Mouse (Mus musculus): ENCODE data around the gene Atp6v1g1. TPM values are rescaled to one million over a fixed set of nuclear protein-coding genes. Genes with fewer than 3 reads are reported as not detected.

Gene Atp6v1g1
- total and polyA plus RNA-seq, 3 experiments, result 78.7 to 143 (median 95.1) TPM

GRCm38 (mm10) chr4:63550908-63551307 lies 6.3 kb downstream of the Atp6v1g1 start:
- H3K36me3 ChIP-seq (replicated peaks in 1 of 2; ENCODE audit: control insufficient read depth in 1 of 2, insufficient read depth in 1 of 2, low read length in 1 of 2), result peaks cover 45 to 81% of the 10 kb centered on the region in 2 experiments
- TF ChIP-seq ELF1 (IDR thresholded peaks at IDR 0.05; ENCODE audit: low read depth, low read length), result no peak
- no peak for TF ChIP-seq RCOR1 (conservative IDR thresholded peaks at IDR 0.05; ENCODE audit: low read depth, low read length)
- TF ChIP-seq IRF4 (IDR thresholded peaks at IDR 0.05; ENCODE audit: low read depth, low read length), result no peak
- no peak for TF ChIP-seq ZNF384 (IDR thresholded peaks at IDR 0.05; ENCODE audit: low read depth, low read length)
- no peak for TF ChIP-seq ETS1 (conservative IDR thresholded peaks at IDR 0.05; ENCODE audit: low read depth, low read length)
- no peak overlapping the region for H3K4me2 ChIP-seq (ENCODE audit: insufficient read depth, low read depth, poor library complexity, severe bottlenecking)
- H3K4me3 ChIP-seq (replicated peaks in 1 of 3; ENCODE audit: low read depth in 2 of 3, low read length in 2 of 3, poor library complexity in 1 of 3), result no peak overlapping the region
- no peak overlapping the region for H3K9ac ChIP-seq (ENCODE audit: insufficient read depth, low read depth)
- peaks cover 8 to 36% of the 10 kb centered on the region in 2 experiments; a peak in 3 of 4 replicates for H3K4me1 ChIP-seq (ENCODE audit: control insufficient read depth in 1 of 2, insufficient read depth in 2 of 2)
- peaks cover 17% of the 10 kb centered on the region for H3K79me2 ChIP-seq (replicated peaks; ENCODE audit: control insufficient read depth, extremely low read depth, insufficient read depth, poor library complexity, severe bottlenecking)
- no peak overlapping the region for H3K27ac ChIP-seq (ENCODE audit: insufficient read depth, low read depth)
- DNase-seq (ENCODE audit: extremely low read depth), result no peak
- H3K27me3 ChIP-seq (replicated peaks), result no peaks in the 10 kb centered on the region
- H3K9me3 ChIP-seq (replicated peaks; ENCODE audit: low read length), result no peaks in the 10 kb centered on the region
- in situ Hi-C loops (cut with MboI; ENCODE audit: low pct_ligation_motif_present, low pct_unique_long_range_greater_than_20kb, low sequenced_read_pairs), result loop anchor here (25.0 kb wide), 1 partner anchor 339 kb away; the partner anchor contains the start of gene Col27a1
- dilution Hi-C loops (cut with MboI; ENCODE audit: extremely low pct_ligation_motif_present, extremely low pct_unique_long_range_greater_than_20kb, low sequenced_read_pairs), result no loop called here

GRCm38 (mm10) chr4:63552865-63553264 lies 8.3 kb downstream of the Atp6v1g1 start:
- no peak for DNase-seq (ENCODE audit: extremely low read depth)
- Histone ChIP-seq H3K9ac (ENCODE audit: insufficient read depth, low read depth) (no peak overlapping the region), H3K79me2 (replicated peaks; ENCODE audit: control insufficient read depth, extremely low read depth, insufficient read depth, poor library complexity, severe bottlenecking) (no peaks in the 10 kb centered on the region; the same call in 1 of the 2 replicates), H3K36me3 (replicated peaks in 1 of 2; ENCODE audit: control insufficient read depth in 1 of 2, insufficient read depth in 1 of 2, low read length in 1 of 2) (peaks cover 44 to 67% of the 10 kb centered on the region in 2 experiments), H3K4me3 (replicated peaks in 1 of 3; ENCODE audit: low read depth in 2 of 3, low read length in 2 of 3, poor library complexity in 1 of 3) (no peak overlapping the region), H3K9me3 (replicated peaks; ENCODE audit: low read length) (no peaks in the 10 kb centered on the region), H3K4me1 (ENCODE audit: control insufficient read depth in 1 of 2, insufficient read depth in 2 of 2) (peaks cover 11 to 33% of the 10 kb centered on the region in 2 experiments), H3K27me3 (replicated peaks) (no peaks in the 10 kb centered on the region), H3K4me2 (ENCODE audit: insufficient read depth, low read depth, poor library complexity, severe bottlenecking) (no peak overlapping the region), H3K27ac (ENCODE audit: insufficient read depth, low read depth) (no peak overlapping the region)
- TF ChIP-seq RAD21 (IDR thresholded peaks at IDR 0.05; ENCODE audit: low read depth, low read length) (no peak), GABPA (IDR thresholded peaks at IDR 0.05; ENCODE audit: insufficient replicate concordance, low read depth, low read length) (no peak), ZMIZ1 (IDR thresholded peaks at IDR 0.05; ENCODE audit: low read depth, low read length) (no peak), MEF2A (IDR thresholded peaks at IDR 0.05; ENCODE audit: borderline replicate concordance, low read depth, low read length) (no peak), SMC3 (IDR thresholded peaks at IDR 0.05; ENCODE audit: low read depth, low read length) (no peak), MXI1 (IDR thresholded peaks at IDR 0.05; ENCODE audit: low read depth, low read length) (no peak), TCF12 (IDR thresholded peaks at IDR 0.05; ENCODE audit: low read depth, low read length) (no peak), ETS1 (conservative IDR thresholded peaks at IDR 0.05; ENCODE audit: low read depth, low read length) (no peak), BHLHE40 (IDR thresholded peaks at IDR 0.05; ENCODE audit: low read depth, low read length) (no peak), CHD2 (IDR thresholded peaks at IDR 0.05; ENCODE audit: low read length) (no peak)
- dilution Hi-C loops (cut with MboI; ENCODE audit: extremely low pct_ligation_motif_present, extremely low pct_unique_long_range_greater_than_20kb, low sequenced_read_pairs) (no loop called here), in situ Hi-C loops (cut with MboI; ENCODE audit: low pct_ligation_motif_present, low pct_unique_long_range_greater_than_20kb, low sequenced_read_pairs) (loop anchor here (25.0 kb wide), 1 partner anchor 341 kb away; the partner anchor contains the start of gene Col27a1)

Data from CH12.LX (cell line).